Mouse (Mus musculus): Measurements from ENCODE around the gene Cel.

DNA sequence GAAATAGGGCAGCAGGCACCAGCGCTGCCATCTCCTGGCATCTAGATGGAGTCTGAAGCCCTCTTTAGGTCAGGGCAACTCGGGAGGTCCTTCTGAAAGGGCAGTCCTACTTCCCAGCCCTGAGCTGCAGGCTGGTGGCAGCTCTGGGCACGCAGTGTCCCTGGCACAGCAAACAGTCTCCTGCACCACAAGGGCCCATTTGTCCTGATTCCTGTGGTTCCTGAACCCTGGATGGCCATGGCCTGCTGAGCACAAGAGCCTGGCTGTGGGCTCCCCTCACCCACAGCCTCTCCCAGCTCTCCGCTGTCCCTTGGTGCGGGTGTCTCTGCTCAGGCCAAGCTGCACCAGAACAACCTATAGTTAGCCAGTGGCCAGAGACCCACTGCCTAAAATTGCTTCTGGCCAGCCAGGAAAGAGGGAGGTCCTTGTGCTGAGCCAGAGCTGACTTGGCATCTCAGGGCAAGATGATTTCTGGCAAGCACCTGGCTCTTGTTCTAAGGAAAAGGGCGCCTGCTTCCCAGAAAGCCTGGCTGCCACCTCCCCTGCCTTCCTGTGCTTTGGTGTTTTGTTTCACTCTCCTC is 41.5 kb downstream of the Cel start:
- TF ChIP-seq CTCF (conservative IDR thresholded peaks at IDR 0.05; ENCODE audit: low read length), result no peak
- TF ChIP-seq NANOG (IDR thresholded peaks at IDR 0.05; ENCODE audit: borderline replicate concordance, low read length), result no peak
- TF ChIP-seq POU5F1 (IDR thresholded peaks at IDR 0.05; ENCODE audit: borderline replicate concordance, low read length), result no peak

Measured in E14TG2a.4 (cell line).